Mouse (Mus musculus) midbrain, embryonic 14.5 days (tissue): ENCODE data around the gene Olfr1000. TPM values are rescaled to one million over a fixed set of nuclear protein-coding genes. Genes with fewer than 3 reads are reported as not detected.
"Not testable (repeated sequence)": the region's sequence is repeated elsewhere in the genome, so short reads cannot be mapped to it uniquely, and the experiment has no call there.

Experiments
- ATAC-seq: fragments of 200-750 bp; cut with Nextera tagmentation; 2 replicates; pipeline ENCODE4 v1.8.0; 2017; ENCODE audit warnings: moderate number of reproducible peaks, moderate library complexity; ENCODE audit not compliant: low FRiP score, low TSS enrichment
- DNase-seq: peaks from one replicate; pipeline ENCODE4 v3.0.0-alpha.2; 2015
- H3K27ac ChIP-seq: fragments of 300-500 bp; sonication (generic); replicated peaks from 2 replicates; pipeline ENCODE4 v1.5.1; 2014; ENCODE audit warnings: mild to moderate bottlenecking, low read depth, low read length, moderate library complexity
- H3K27me3 ChIP-seq: fragments of 300-500 bp; sonication (generic); 2 replicates; pipeline ENCODE4 v1.6.1; 2014; ENCODE audit warnings: low read length, control low read depth, mixed read lengths; ENCODE audit not compliant: control insufficient read depth, insufficient read depth
- H3K36me3 ChIP-seq: fragments of 300-500 bp; sonication (generic); 2 replicates; pipeline ENCODE4 v1.6.1; 2014; ENCODE audit warnings: low read length, control low read depth; ENCODE audit not compliant: control insufficient read depth, insufficient read depth
- H3K4me1 ChIP-seq: fragments of 300-500 bp; sonication (generic); 2 replicates; pipeline ENCODE4 v1.6.1; 2014; ENCODE audit warnings: mild to moderate bottlenecking, antibody characterized with exemption, low read length, control low read depth; ENCODE audit not compliant: control insufficient read depth, insufficient read depth
- H3K4me2 ChIP-seq: fragments of 300-500 bp; sonication (generic); 2 replicates; pipeline ENCODE4 v1.6.1; 2014; ENCODE audit warnings: mild to moderate bottlenecking, low read length, moderate library complexity
- H3K4me3 ChIP-seq: fragments of 300-500 bp; sonication (generic); replicated peaks from 2 replicates; pipeline ENCODE4 v1.5.1; 2014; ENCODE audit warnings: low read depth, low read length
- H3K9ac ChIP-seq: fragments of 300-500 bp; sonication (generic); replicated peaks from 2 replicates; pipeline ENCODE4 v1.6.1; 2014; ENCODE audit warnings: mild to moderate bottlenecking, low read length, moderate library complexity
- H3K9me3 ChIP-seq: fragments of 300-500 bp; sonication (generic); 2 replicates; pipeline ENCODE4 v1.6.1; 2016; ENCODE audit warnings: low read length, control low read depth, mixed read lengths; ENCODE audit not compliant: control insufficient read depth
- WGBS: fragments of 180-500 bp; shearing (Covaris S2); extraction: QIAGEN DNeasy Blood & Tissue Kit; methylation state at CpG from one replicate; pipeline ENCODE4 v1.1.7; 2014; 5-methylcytosine and 5-hydroxymethylcytosine counted together
- polyA plus RNA-seq: library from polyadenylated mRNA; unstranded; fragments of >200 nt; fragmentation: Nextera tagmentation; extraction: Ambion mirVana; gene quantifications from 2 replicates; pipeline ENCODE4 v1.2.1, GENCODE M21; 2014

Olfr1000 gene
- polyA plus RNA-seq: not detected in 2 replicates

GRCm38 (mm10) chr2:85611803-85612202 is at the start of gene Olfr1000:
Gene Olfr1000, minus strand, starts transcription at chr2:85611903.
- 75% methylated on average over 1 of the region's 1 CpGs for WGBS
- no peak within 1 kb of the TSS for H3K4me2 ChIP-seq
- no peak for ATAC-seq
- H3K27me3 ChIP-seq: no peaks in the 10 kb centered on the region
- no peak within 1 kb of the TSS for H3K9ac ChIP-seq
- no peaks in the 10 kb centered on the region for H3K36me3 ChIP-seq
- H3K4me1 ChIP-seq: no peaks in the 10 kb centered on the region
- no peak for DNase-seq
- no peak within 1 kb of the TSS for H3K27ac ChIP-seq
- no peaks in the 10 kb centered on the region for H3K9me3 ChIP-seq
- H3K4me3 ChIP-seq: no peak within 1 kb of the TSS

- no peaks in the 10 kb centered on the region for H3K9me3 ChIP-seq
- H3K27ac ChIP-seq: no peak within 1 kb of the TSS
- no peak within 1 kb of the TSS for H3K4me2 ChIP-seq
- DNase-seq: no peak
- 95% methylated on average over 1 of the region's 1 CpGs for WGBS
- H3K4me3 ChIP-seq: no peak within 1 kb of the TSS
- H3K9ac ChIP-seq: no peak within 1 kb of the TSS
- H3K36me3 ChIP-seq: no peaks in the 10 kb centered on the region
- no peaks in the 10 kb centered on the region for H3K4me1 ChIP-seq
- no peaks in the 10 kb centered on the region for H3K27me3 ChIP-seq
- no peak for ATAC-seq
Measured at GRCm38 (mm10) chr2:85650604-85651003, 38.9 kb upstream of the Olfr1000 start, which contains the start of gene Olfr1002. Gene Olfr1002, minus strand, starts transcription at chr2:85650704.

- H3K4me2 ChIP-seq, H3K9ac ChIP-seq, DNase-seq, H3K4me3 ChIP-seq, H3K4me1 ChIP-seq, H3K27me3 ChIP-seq, H3K9me3 ChIP-seq, H3K36me3 ChIP-seq, H3K27ac ChIP-seq, ATAC-seq: not testable (repeated sequence)
- 79% methylated on average over 2 of the region's 2 CpGs for WGBS
Measured at GRCm38 (mm10) chr2:85588648-85589047, 23.1 kb downstream of the Olfr1000 start, which contains the start of gene Olfr998. Gene Olfr998, plus strand, starts transcription at chr2:85588948.

GRCm38 (mm10) chr2:85578915-85579314 is 32.8 kb downstream of the Olfr1000 start, which contains the start of gene Olfr996:
Gene Olfr996, plus strand, starts transcription at chr2:85579215.
- ATAC-seq: no peak
- Histone ChIP-seq H3K4me2 (no peak within 1 kb of the TSS), H3K27me3 (no peaks in the 10 kb centered on the region)

GRCm38 (mm10) chr2:85561187-85561586 is 50.5 kb downstream of the Olfr1000 start:
- Histone ChIP-seq H3K4me3 (no peak overlapping the region), H3K9ac (no peak overlapping the region), H3K4me2 (no peak overlapping the region), H3K27me3 (no peaks in the 10 kb centered on the region), H3K4me1 (no peaks in the 10 kb centered on the region), H3K27ac (no peak overlapping the region), H3K36me3 (no peaks in the 10 kb centered on the region), H3K9me3 (no peaks in the 10 kb centered on the region)
- DNase-seq (peak; percentile 83), ATAC-seq (peak; percentile 57; the same call in 1 of the 2 replicates)
- WGBS: 26% methylated on average over 4 of the region's 4 CpGs

More at GRCm38 (mm10) chr2:85578915-85579314, 32.8 kb downstream of the Olfr1000 start, which contains the start of gene Olfr996:
- Histone ChIP-seq H3K27ac (no peak within 1 kb of the TSS), H3K36me3 (no peaks in the 10 kb centered on the region), H3K4me1 (no peaks in the 10 kb centered on the region), H3K9me3 (no peaks in the 10 kb centered on the region), H3K4me3 (no peak within 1 kb of the TSS), H3K9ac (no peak within 1 kb of the TSS)
- DNase-seq: no peak

GRCm38 (mm10) chr2:85560226-85560625 is 51.5 kb downstream of the Olfr1000 start:
- H3K27me3 ChIP-seq: no peaks in the 10 kb centered on the region
- ATAC-seq (no peak), DNase-seq (no peak)
- H3K36me3 ChIP-seq: no peaks in the 10 kb centered on the region
- no peak overlapping the region for H3K27ac ChIP-seq
- 79% methylated on average over 4 of the region's 4 CpGs for WGBS
- H3K4me2 ChIP-seq: no peak overlapping the region
- no peak overlapping the region for H3K9ac ChIP-seq
- no peak overlapping the region for H3K4me3 ChIP-seq
- no peaks in the 10 kb centered on the region for H3K4me1 ChIP-seq
- no peaks in the 10 kb centered on the region for H3K9me3 ChIP-seq

Other genes starting within 250 kb of the Olfr1000 start
- gene Olfr988, start 248.7 kb downstream of the Olfr1000 start, polyA plus RNA-seq: not detected in 2 replicates
- not detected in 2 replicates for gene Olfr992, start 202.4 kb downstream of the Olfr1000 start, polyA plus RNA-seq
- not detected in 2 replicates for gene Olfr993, start 197.0 kb downstream of the Olfr1000 start, polyA plus RNA-seq
- gene Olfr994, start 175.5 kb downstream of the Olfr1000 start, polyA plus RNA-seq: not detected in 2 replicates
- gene Olfr995, start 168.3 kb downstream of the Olfr1000 start, polyA plus RNA-seq: not detected in 2 replicates
- gene 4833423E24Rik, start 92.9 kb downstream of the Olfr1000 start, polyA plus RNA-seq: 0.12 TPM in 2 replicates
- not detected in 2 replicates for gene Olfr996, start 32.7 kb downstream of the Olfr1000 start, polyA plus RNA-seq
- gene Olfr998, start 23.0 kb downstream of the Olfr1000 start, polyA plus RNA-seq: not detected in 2 replicates
- gene Olfr1002, start 38.8 kb upstream of the Olfr1000 start, polyA plus RNA-seq: not detected in 2 replicates
- gene Olfr154, start 52.6 kb upstream of the Olfr1000 start, polyA plus RNA-seq: not detected in 2 replicates
- not detected in 2 replicates for gene Olfr1006, start 66.9 kb upstream of the Olfr1000 start, polyA plus RNA-seq
- gene Olfr1008, start 77.5 kb upstream of the Olfr1000 start, polyA plus RNA-seq: not detected in 2 replicates
- not detected in 2 replicates for gene Olfr1009, start 103.5 kb upstream of the Olfr1000 start, polyA plus RNA-seq
- gene Olfr1012, start 150.9 kb upstream of the Olfr1000 start, polyA plus RNA-seq: not detected in 2 replicates
- gene Olfr1013, start 155.2 kb upstream of the Olfr1000 start, polyA plus RNA-seq: not detected in 2 replicates
- gene Olfr1014, start 160.8 kb upstream of the Olfr1000 start, polyA plus RNA-seq: not detected in 2 replicates
- gene Olfr1015, start 170.1 kb upstream of the Olfr1000 start, polyA plus RNA-seq: not detected in 2 replicates
- gene Olfr1016, start 190.6 kb upstream of the Olfr1000 start, polyA plus RNA-seq: not detected in 2 replicates
- not detected in 2 replicates for gene Olfr1018, start 206.6 kb upstream of the Olfr1000 start, polyA plus RNA-seq
- gene Olfr1019, start 233.6 kb upstream of the Olfr1000 start, polyA plus RNA-seq: not detected in 2 replicates
- gene Olfr1020, start 235.1 kb upstream of the Olfr1000 start, polyA plus RNA-seq: not detected in 2 replicates